Mouse (Mus musculus) kidney, adult 9 months (tissue): ENCODE data around the gene Syce2.
"Not testable (repeated sequence)": the region's sequence is repeated elsewhere in the genome, so short reads cannot be mapped to it uniquely, and the experiment has no call there.

Source experiments
- DNase-seq: peaks from one replicate; pipeline ENCODE4 v3.0.0; 2022

Syce2 gene

DNA sequence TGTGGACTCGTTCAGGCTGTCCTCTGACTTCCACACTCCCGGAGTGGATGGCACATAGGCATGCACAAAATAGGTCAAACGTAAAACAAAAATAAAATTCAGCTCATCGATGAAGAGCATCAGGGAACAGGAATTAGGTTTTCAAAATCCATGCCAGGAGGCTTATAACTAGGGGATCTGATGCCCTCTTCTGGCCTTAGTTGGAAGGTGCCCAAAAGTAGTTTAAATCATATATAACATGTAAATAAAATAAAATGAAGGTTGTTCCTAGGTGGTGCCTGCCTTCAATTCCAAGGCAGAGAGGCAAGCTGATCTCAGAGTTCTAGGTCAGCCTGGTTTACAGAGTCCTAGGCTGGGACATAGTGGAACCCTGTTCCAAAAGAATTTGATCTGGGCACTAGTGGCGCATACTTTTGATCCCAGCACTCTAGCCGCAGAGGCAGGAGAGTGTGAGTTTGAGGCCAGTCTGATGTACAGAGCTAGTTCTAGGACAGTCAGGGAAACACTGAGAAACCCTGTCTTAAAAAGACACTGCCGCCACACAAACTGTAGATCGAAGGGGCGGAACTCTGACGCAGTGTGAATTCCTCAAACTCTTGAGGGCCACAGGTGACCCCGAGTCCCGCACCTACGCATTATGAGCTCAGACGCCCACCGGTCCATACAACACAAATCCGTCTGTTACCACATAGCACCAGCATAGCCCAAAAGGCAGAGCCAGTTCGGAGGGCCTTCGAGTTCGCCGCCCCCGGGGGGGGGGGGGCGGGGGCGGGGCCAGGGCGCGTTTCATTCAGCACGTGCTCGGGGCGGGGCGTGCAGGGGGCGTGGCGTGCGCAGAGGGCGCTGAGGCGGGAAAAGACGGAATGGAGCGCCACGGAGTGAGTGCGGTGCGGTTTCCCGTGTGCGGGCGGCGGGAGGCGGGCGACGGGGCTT, at the start of gene Syce2:
Gene Syce2, plus strand, starts transcription at position 736 of the 933 bp plus-strand sequence.
- DNase-seq, result peak; percentile 80

DNA sequence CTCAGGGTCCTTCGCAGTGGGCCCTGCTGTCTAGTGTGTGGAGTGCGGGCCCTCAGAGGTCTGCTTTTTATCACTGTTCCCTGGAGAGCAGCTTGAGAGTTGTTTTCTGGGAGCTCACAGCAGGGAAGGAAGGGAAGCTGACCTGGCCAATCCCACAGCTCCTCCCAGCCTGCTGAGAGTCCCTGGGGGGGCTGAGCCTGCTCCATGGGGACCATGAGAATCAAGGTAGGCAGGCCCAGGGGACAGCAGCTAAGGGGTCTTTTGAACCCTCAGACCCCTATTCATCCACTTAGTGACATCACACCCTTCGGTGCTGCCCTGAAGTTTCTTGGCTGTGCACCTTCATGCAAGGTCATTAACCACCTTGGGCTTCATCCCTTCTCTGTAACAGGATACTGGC, 49.2 kb upstream of the Syce2 start, which contains the start of gene Dand5:
Gene Dand5, minus strand, starts transcription at position 101 of the 400 bp plus-strand sequence.
- no peak for DNase-seq

DNA sequence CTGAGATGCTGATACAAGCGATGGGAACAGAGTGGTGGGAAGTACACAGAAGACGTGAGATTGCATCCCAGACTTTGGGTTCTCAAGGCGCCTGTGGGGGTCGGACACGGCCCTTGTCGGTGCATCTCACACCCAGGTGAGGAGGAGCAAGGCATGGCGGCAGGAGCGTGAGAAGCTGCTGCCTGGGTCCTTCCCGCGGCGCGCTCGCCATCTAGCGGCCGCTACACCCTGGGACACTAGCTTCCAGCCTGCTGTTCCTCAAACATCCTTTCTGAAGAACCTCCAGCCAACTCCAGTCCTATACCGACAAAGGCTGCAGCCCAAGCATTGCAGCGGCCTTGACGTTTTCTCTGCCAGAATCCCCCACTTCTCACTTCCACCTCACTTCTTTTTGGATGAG, 48.3 kb upstream of the Syce2 start:
- no peak for DNase-seq

DNA sequence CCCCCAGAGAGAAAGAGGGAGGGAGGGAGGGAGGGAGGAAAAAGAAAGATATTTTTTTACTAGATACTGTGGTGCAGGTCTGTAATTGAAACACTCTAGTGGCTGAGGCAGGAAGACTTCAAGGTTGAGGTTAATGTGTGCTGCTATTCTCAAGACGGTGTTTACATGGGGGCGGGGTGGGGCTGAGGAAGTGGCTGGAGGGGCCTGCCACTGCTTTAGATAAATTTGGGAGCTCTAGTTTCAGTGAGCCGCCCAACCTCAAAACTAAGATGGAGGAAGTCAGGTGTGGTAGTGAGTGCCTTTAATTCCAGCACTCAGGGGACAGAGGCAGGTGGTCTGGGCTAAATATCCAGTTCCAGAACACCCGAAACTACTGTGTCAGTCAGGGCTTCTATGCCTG, 46.3 kb upstream of the Syce2 start:
- DNase-seq, result no peak

DNA sequence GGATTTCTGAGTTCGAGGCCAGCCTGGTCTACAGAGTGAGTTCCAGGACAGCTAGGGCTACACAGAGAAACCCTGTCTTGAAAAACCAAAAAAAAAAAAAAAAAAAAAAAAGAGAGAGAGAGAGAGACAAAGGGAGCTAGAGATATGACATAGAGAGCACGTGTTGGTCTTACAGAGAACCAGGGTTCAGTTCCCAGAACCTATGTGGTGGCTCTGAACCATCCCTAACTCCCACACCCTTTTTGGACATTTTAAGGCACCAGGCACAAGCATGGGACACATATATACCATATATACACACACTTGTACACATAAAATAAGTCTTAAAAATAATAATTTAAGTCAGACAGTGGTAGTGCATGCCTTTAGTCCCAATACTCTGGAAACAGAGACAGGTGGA, 45.4 kb upstream of the Syce2 start:
- not testable (repeated sequence) for DNase-seq

DNA sequence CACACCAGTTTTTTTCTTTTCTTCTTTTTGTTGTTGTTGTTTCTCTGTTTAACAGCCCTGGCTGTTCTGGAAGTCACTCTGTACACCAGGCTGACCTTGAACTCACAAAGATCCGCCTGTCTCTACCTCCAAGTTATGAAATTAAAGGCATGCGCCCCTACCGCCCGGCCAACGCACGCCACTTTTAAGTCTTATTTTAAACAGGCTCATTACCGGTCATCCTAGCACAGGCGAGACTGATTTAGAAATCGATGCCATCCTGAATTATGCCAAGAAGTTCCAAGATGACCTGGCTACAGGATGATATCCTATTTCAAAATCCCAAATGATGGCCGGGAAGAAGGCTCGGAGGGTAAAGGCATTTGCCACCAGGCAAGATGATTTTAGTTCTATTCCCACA, 40.4 kb upstream of the Syce2 start, which contains the start of gene Gadd45gip1:
Gene Gadd45gip1, plus strand, starts transcription at position 33 of the 400 bp plus-strand sequence.
- DNase-seq, result no peak

DNA sequence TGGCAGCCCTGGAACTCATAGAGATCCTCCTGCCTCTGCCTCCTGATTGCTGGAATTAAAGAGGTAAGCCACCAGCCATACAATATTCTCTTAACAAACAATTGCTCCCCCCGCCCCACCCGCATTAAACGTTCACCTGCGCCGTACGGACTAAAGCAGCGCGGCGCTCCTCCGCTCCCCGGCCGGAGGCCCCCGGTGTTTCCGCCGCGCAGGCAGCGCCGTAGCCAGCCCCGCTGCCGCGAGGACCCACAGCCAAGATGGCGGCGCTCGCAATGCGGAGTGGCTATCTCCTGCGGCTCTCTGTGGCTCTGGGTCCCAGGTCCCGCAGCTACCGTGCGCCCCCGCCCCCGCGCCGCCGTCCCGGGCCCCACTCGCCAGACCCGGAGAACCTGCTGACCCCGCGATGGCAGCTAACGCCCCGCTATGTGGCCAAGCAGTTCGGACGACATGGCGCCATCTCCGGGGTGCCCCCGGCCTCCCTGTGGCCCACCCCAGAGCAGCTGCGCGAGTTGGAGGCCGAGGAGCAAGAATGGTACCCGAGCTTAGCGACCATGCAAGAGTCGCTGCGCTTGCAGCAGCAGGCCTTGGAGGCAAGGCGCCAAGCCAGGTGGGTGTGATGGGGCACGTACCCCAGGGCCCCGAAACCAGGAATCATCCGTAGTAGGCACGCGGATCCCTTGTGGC, 39.7 kb upstream of the Syce2 start:
- peak; percentile 72 for DNase-seq

DNA sequence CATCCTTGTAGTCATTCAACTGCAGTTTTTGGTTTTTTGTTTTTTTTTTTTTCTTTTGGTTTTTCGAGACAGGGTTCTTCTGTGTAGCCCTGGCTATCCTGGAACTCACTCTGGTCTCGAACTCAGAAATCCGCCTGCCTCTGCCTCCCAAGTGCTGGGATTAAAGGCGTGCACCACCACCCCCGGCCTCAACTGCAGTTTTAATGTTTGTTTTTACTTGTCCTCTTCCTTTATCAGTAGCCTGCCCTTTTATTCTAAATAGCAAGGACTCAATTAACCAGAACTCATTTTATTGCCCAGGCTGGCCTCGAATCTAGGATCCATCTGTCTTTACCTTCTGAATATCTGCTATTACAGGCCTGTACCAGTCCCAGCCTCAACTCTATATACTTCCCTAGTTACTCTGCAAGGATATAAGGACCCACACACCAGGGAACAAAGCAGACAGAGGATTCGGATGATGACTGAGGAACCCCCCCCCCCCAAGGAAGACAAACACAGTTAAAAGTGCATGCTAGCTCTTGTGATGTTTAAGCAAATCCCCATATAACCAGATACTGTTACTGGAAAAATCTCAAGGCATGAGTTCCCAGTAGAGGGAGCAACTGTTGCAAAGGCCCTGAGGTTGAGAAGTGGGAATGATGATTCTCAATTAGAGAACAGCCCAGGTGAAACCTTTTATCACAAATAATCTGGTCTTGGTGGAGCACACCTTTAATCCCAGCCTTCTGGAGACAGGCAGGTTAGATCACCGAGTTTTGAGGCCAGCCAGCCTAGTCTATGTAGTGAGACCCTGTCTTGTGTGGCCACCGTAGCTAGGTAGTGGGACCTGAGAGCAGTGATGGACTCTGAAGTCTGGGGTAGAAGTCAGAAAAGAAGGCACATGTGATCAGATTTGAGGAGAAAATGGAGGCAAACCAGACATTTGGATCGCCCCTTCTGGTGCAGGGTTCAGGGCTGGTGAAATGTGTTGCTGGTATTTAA, 38.9 kb upstream of the Syce2 start:
- no peak for DNase-seq

DNA sequence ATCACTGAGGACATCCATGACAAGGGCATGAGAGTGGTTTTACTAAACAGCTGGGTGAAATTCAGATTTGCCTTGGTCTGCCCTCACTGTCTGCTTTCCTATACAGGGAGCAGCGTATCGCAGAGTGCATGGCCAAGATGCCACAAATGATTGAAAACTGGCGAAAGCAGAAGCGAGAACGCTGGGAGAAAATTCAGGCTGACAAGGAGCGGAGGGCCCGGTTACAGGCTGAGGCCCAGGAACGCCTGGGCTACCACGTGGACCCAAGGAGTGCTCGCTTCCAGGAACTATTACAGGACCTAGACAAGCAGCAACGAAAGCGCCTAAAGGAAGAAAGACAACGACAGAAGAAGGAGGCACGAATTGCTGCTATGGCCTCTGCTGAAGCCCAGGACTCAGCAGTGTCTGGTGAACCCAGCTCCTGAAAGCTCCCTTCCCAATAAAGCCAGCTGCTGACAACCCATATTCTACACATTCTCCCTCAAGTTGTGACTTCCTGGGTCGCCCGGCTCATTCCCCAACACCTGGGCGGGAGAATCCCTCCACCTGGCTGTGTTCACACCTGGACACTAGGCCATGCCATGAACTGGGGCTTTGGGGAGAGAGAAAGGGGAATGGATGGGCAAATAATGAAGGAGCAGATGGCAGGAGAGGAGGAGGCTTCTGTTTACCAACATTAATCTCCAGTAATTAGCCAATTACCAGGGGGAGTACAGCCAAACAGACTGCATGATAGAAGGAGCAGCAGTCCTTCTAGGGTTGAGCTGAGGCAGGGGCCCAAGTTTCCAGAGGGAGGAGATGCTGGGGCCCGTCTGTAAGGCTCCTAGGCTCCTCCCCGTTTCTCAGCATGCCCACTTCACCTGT, 37.7 kb upstream of the Syce2 start:
- DNase-seq, result no peak

DNA sequence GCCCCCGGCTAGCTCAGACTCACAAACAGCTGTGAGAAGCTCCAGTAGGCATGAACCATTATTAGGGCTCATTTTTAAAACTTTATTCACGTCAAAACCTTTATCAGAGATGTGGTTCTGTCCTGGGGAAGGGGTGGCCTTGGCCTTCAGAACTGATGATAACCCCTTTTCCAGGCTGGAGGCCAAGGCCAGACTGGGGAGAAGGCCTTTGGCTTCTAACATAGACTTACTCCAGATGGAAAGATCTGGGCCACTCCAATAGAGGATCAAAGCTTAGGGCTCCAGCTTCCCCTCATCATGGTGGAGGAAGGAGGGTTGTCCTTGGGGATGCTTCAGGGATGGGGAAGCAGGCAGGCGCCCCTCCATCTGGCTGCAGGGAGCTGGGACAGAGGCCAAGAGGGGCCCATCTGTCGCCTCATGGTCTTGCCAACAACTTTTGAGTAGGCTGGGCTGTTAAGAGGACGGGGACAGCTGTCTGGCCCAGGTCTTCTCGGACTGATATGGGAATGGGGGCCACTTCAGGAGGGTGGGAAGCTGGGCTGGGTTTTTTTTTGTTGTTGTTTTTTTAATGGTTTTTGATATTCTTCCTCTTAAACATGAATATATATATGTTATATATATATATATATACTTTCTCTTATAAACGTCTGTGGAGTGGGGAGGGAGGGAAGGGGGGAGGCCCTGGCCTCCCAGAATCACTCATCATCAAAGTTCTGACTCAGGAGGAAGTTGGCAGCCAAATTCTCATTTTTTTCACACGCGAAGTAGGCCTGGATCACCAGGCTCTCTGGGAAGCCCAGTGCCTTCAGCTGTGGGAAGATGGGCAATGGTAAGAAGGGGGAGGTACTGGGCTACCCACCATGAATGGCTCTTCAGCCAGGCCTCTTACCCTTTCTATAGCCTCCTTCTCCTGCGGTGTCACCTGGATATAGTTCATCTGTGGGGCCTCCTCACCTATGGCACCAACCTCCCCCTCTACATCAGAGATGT, 36.8 kb upstream of the Syce2 start:
- no peak for DNase-seq

DNA sequence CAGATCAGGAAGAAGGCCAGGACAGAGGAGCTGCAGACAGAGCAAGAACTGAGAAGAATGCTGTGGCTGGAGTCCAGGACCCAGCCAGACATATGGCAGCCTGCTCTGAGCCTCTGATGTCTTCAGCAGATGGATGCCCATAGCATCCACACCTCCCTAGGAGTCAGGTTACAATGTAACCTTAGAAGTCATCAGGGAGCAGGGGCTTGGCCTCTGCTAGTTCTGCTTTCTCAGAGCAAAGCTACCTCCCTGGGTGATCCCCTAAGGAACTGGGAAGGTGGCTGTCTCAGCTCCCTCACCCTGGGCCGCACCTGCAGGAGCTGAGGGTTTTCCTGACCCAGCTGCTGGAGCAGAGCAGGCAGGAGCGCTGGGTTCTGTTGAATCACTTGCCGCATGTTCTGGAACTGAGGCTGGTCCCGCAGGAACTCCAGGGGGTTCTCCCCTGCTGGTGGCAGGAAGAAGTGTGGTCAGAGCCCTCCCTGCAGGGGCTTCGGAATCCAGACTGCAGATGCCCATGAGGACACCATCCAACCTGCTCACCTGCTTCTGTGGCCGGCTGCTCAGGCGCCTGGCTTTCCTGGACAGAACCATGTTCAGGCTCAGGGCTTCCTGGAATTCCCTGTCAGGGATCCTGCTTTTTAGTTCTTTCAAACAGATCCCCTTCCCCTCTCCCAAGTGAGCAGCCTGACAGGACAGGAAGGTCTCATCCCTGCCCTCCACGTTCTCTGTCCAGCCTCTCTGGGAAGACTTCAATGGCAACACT, 34.6 kb upstream of the Syce2 start:
- no peak for DNase-seq

DNA sequence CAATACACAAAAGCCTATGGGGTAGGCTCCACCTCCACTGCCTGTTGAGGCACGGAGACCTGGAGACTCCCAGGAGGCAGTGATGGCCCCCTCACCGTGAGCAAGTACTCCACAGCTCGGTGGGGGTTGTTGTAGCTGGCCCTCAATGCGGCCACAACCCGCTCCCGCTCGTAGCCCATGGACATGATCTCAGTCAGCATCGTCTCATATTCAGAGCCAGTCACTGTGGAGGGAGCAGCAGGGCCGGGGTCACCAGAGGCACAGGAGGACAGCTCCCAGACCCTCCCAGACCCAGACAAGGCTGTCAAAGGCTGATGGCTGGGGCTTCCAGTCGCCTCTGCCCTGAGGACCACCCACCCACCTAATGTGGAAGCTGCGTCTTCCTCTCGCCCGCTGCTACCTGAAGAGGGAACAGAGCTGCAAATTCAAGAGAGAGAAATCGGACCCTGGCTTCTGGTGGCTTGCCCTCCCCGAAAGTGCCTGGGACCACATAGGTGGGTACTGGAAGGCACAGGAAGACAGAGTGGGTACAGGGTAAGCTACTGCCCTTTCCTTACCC, 33.9 kb upstream of the Syce2 start:
- DNase-seq, result no peak

DNA sequence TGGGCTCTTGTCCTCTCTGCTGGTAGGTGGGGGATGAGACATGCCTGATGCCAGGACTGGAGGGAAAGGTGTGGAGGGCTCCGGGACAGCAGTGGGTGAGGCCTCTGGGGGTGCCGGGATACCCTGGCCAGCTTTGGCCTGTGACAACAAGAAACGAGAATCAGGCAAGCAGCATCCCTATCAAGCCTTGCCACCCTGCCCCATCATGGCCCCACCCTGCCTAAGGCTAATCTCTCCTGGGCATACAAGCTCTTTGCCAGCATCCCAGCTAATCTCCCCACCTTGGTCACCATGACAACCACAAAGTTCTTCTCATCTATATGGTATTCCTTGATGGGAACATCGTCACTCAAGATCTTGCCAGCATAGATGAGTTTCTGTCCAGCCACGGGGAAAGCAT, 33.4 kb upstream of the Syce2 start:
- DNase-seq, result no peak

DNA sequence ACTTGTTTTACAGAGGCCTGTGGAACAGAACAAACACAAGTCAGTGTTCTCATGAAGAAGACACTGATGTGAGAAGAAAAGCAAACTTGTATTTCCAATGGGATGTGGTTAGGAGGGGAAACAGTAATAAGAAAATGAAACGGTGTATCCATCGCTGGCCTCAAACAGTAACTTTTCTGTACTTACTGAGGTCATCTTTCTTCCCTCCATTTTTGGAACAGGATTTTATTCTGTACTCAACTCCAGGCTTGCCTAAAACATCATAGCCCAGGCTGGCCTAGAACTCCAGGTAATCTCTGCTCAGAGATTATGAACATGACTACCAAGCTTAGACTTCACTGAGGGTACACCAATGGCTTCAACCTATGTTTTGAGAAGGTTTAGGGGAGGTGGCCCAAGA, 32.5 kb upstream of the Syce2 start:
- no peak for DNase-seq

DNA sequence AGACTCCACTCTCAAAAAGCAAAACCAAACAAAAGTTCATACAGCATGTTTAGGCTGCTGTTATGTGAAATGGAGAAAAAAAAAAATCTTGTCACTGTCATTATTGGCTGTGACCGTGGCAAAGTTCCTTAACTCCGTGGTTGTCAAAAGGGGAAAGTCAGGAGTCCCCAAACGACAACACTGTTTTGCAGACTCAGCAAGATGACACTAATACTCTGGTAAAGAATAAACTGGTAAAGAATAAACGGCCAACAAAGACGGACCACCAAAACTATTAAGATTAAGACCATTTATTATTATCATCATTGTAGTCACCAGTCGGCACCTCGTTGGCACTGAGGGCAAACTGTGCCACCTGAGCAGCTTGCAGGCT, 32.0 kb upstream of the Syce2 start:
- DNase-seq, result no peak

DNA sequence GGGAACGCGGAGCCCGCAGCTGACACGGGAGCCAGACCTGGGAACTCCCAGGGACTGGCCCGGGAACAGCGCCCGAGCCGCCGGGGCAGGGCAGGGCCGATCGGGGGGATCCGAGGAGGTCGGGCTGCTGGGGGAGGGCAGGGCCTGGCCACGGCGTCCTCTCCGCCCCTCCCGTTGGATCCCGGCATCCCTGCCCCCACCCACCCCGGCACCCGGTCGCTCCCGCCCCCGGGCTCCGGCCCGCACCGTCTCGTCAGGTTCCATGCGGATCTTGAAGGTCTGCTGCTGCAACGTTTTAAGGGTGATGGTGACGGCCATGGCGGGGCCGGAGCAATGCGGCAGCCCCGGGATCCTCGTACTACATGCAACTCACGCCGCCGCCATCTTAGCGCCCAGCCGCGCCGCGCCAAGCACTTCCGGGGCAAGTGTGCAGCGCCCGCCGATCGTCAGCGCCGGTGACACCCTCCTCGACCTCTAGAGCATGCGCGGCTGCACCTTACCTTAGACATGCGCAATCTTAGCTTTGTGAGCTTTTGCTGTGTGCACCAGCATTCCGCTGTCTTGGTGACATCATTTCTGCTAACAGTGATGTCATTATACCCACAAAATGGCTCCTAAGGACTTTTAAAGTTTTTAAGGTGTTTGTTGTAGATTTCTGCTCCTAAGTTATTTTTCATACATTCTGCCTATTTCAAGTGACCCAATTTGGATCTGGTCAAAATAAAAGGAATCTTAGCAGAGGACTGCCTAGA, 31.5 kb upstream of the Syce2 start, which contains the start of gene Rad23a:
Gene Rad23a, minus strand, starts transcription at position 418 of the 752 bp plus-strand sequence.
- peak; percentile 93 for DNase-seq

DNA sequence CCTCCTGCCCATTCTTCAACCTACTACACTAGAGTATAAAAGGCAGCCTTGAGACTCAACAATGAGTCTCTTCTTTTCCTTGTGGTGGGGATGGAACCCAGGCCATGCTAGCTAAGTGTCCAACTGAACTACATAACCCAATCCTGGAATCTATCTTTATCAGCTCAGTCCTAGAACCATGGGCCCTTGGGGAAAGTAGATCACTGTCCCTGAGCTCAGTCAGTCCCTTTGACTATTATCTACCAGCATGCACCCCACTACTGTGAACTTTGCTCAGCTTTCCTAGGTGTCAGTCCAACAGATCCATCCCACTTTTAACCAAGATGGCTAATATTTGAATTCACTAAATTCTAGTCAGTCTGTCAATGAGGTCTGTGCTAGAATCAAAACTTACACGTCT, 30.4 kb upstream of the Syce2 start:
- DNase-seq, result no peak

DNA sequence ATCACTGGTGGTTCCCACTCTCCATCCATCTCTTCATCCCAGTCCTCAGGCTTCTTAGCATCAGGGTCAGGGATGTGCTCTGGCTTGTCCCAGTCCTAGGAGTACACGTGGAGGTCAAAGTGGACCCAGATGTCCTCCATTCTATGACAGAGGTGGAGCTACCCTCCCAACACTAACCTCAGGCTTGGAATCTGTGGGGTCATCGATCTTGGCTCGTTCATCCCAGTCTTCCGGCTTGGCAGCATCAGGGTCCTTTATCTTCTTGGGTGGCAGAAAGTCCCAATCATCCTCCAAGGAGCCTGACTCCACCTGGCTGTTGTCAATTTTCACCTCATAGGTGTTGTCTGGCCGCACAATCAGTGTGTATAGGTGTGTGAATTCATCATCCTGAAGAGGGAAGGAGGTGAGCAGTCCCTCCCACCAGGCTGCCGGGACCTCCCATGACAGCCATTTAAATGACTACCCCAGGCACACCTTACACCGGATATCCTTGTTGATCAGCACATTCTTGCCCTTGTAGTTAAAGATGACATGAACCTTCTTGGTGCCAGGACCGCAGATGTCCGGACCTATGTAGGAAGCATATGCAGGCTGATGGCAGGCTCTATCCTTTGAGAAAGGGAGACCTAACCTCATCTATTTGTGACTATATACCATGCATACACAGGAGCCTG, 27.4 kb upstream of the Syce2 start:
- no peak for DNase-seq
